Mouse (Mus musculus) small intestine, adult 2 months (tissue): Measurements from ENCODE around the gene Lrp1. TPM values are rescaled to one million over a fixed set of nuclear protein-coding genes. Genes with fewer than 3 reads are reported as not detected.

ENCODE experiments used
- H3K27ac ChIP-seq: fragments of 200-500 bp; 2 replicates; pipeline ENCODE4 v1.5.1; 2012; ENCODE audit warnings: low read depth, low read length, control low read depth, inconsistent platforms; ENCODE audit not compliant: insufficient read depth
- H3K27me3 ChIP-seq: fragments of 200-500 bp; 2 replicates; pipeline ENCODE4 v1.6.1; 2012; ENCODE audit warnings: mild to moderate bottlenecking, moderate library complexity, low read length, inconsistent platforms; ENCODE audit not compliant: control insufficient read depth, insufficient read depth
- H3K36me3 ChIP-seq: fragments of 200-500 bp; 2 replicates; pipeline ENCODE4 v1.6.1; 2012; ENCODE audit warnings: mild to moderate bottlenecking, low read length, control low read depth, inconsistent platforms; ENCODE audit not compliant: control insufficient read depth, insufficient read depth
- H3K4me1 ChIP-seq: fragments of 200-500 bp; 2 replicates; pipeline ENCODE4 v1.6.1; 2012; ENCODE audit warnings: low read length, inconsistent platforms, mixed read lengths; ENCODE audit not compliant: control insufficient read depth, insufficient read depth, insufficient read length
- H3K4me3 ChIP-seq: fragments of 200-500 bp; 2 replicates; pipeline ENCODE4 v1.5.1; 2012; ENCODE audit warnings: low read depth, mild to moderate bottlenecking, control low read depth, inconsistent platforms, low read length, moderate library complexity
- CTCF ChIP-seq: fragments of 200-500 bp; IDR thresholded peaks from 2 replicates; pipeline ENCODE4 v1.5.1; 2012; ENCODE audit warnings: low read depth, mild to moderate bottlenecking, control low read depth, inconsistent platforms, low read length, moderate library complexity, mixed read lengths; ENCODE audit not compliant: insufficient replicate concordance, insufficient read length; ENCODE audit errors: extremely low read depth
- POLR2A ChIP-seq: fragments of 200-500 bp; IDR thresholded peaks from 2 replicates; pipeline ENCODE4 v1.6.1; 2012; ENCODE audit warnings: low read depth, mild to moderate bottlenecking, control low read depth, inconsistent platforms, low read length, moderate library complexity
- WGBS: fragments of 180-500 bp; shearing (Covaris S2); methylation state at CpG from one replicate; pipeline ENCODE4 v1.1.7; 2018; 5-methylcytosine and 5-hydroxymethylcytosine counted together
- polyA plus RNA-seq: library from polyadenylated mRNA; depleted of rRNA; stranded (reverse); fragments of >200 nt; gene quantifications from 2 replicates; pipeline ENCODE4 v1.2.3, GENCODE M21; 2012; rRNA removed

Gene Lrp1
- polyA plus RNA-seq, 1 experiment = 200 TPM

DNA sequence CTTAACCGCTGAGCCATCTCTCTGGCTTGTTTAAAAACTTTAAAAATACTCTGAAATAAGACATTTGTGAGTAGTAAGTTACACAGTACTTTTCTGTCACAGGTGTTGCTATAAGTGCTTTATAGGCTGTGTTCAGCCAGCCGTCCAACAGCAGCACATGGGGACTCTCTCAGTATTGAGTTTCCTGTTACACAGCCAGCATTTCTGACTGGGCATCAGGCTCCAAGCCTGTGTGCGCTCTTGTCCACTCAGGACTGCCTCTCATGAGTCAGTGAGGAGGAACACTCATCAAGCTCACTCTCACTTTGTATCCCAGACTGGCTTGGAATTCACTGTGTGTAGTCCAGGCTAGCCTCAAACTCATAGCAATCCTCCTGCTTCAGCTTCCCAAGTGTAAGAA, 124.8 kb downstream of the Lrp1 start:
- peaks cover 65% of the 10 kb centered on the region for H3K36me3 ChIP-seq
- H3K4me3 ChIP-seq = no peak overlapping the region
- TF ChIP-seq POLR2A (no peak), CTCF (no peak)
- H3K4me1 ChIP-seq = no peaks in the 10 kb centered on the region
- 98% methylated on average over 3 of the region's 3 CpGs for WGBS
- no peak overlapping the region for H3K27ac ChIP-seq
- no peaks in the 10 kb centered on the region for H3K27me3 ChIP-seq

DNA sequence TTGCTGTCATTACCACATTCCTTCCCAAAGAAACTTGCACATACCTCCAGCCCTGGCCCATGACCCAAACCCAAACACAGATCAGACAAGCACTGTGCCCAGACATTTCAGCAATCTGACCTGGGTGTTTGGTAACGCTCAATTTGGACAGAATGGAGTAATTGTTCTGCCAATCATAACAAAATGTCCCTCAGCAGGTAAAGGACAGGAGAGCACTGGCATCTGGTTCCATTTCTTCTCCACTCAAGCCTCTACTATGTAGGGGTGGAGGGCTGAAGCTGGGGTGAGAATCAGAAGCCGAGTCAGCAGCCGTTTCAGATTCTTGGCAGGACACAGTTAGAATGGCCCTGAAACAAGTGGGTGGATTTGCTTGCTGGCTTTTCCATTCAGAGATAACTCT, 128.8 kb downstream of the Lrp1 start:
- no peak overlapping the region for H3K4me3 ChIP-seq
- TF ChIP-seq POLR2A (no peak), CTCF (no peak)
- H3K36me3 ChIP-seq = peaks cover 65% of the 10 kb centered on the region
- 88% methylated on average over 3 of the region's 3 CpGs for WGBS
- no peak overlapping the region for H3K27ac ChIP-seq
- H3K4me1 ChIP-seq = no peaks in the 10 kb centered on the region
- H3K27me3 ChIP-seq = no peaks in the 10 kb centered on the region

DNA sequence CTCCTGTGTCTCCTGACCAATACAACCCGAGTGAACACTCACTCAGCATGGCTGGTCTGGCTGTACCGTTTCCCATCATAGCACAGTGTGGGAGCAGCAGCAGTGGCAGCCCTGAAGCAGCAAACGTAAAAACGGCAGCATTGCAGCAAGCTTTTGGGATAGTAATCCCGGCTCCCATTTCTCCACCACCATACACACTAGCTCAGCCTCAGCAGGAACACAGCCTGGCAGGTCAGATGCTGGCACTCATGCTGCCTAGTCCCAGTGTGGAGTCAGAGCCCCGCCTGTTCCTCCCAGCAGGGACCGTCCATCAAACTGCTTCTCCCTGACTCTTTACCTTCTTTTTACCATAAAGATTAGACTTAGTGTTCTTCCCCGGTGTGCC, 129.8 kb downstream of the Lrp1 start:
- WGBS = 83% methylated on average over 8 of the region's 8 CpGs
- Histone ChIP-seq H3K36me3 (peaks cover 60% of the 10 kb centered on the region), H3K4me3 (no peak overlapping the region), H3K27ac (no peak overlapping the region), H3K4me1 (no peaks in the 10 kb centered on the region), H3K27me3 (no peaks in the 10 kb centered on the region)
- TF ChIP-seq CTCF (no peak), POLR2A (no peak)

GRCm38 (mm10) chr10:127490160-127491127, 130.5 kb downstream of the Lrp1 start:
- 91% methylated on average over 18 of the region's 18 CpGs for WGBS
- peaks cover 61% of the 10 kb centered on the region for H3K36me3 ChIP-seq
- H3K4me1 ChIP-seq = no peaks in the 10 kb centered on the region
- H3K27me3 ChIP-seq = no peaks in the 10 kb centered on the region
- H3K4me3 ChIP-seq = no peak overlapping the region
- no peak overlapping the region for H3K27ac ChIP-seq
- TF ChIP-seq POLR2A = no peak
- no peak for TF ChIP-seq CTCF

DNA sequence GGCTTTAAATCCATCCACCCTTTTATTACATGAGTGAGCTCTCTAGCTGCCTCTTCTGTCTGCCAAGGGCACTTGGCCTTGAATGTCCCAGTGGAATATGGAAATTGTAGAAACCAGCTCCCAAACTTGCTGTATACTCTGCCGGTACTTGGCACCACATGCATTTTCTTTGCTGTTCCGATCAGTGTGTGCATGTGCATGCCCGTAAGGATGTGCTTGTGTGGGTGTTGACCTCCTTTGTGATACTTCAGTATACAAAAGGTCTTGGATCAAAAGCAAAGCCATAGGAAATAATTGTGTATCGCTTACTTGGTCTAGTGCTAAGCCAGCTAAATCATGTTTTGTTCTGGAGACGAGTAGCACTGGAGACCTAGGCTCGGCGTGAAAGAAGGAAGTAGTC, 132.1 kb downstream of the Lrp1 start:
- no peak overlapping the region for H3K4me3 ChIP-seq
- peaks cover 61% of the 10 kb centered on the region for H3K36me3 ChIP-seq
- no peak for TF ChIP-seq CTCF
- TF ChIP-seq POLR2A = no peak
- no peaks in the 10 kb centered on the region for H3K27me3 ChIP-seq
- no peak overlapping the region for H3K27ac ChIP-seq
- no peaks in the 10 kb centered on the region for H3K4me1 ChIP-seq
- WGBS = 91% methylated on average over 7 of the region's 7 CpGs

Other genes starting within 250 kb of the Lrp1 start
- 42.6 and 103 TPM in 2 replicates for gene R3hdm2, start 240.8 kb downstream of the Lrp1 start, polyA plus RNA-seq
- 0.30 and 0.51 TPM in 2 replicates for gene Stac3, start 119.5 kb downstream of the Lrp1 start, polyA plus RNA-seq
- 3.8 and 5.6 TPM in 2 replicates for gene Ndufa4l2, start 106.2 kb downstream of the Lrp1 start, polyA plus RNA-seq
- 36.6 and 49.6 TPM in 2 replicates for gene Shmt2, start 98.7 kb downstream of the Lrp1 start, polyA plus RNA-seq
- gene Nxph4, start 86.6 kb downstream of the Lrp1 start, polyA plus RNA-seq = 0.32 and 0.41 TPM in 2 replicates
- 45.7 and 101 TPM in 2 replicates for gene Stat6, start 21.8 kb upstream of the Lrp1 start, polyA plus RNA-seq
- gene Nemp1, start 45.8 kb upstream of the Lrp1 start, polyA plus RNA-seq = 0.67 and 2.5 TPM in 2 replicates
- 9.4 and 31.8 TPM in 2 replicates for gene Nab2, start 47.4 kb upstream of the Lrp1 start, polyA plus RNA-seq
- 166 and 688 TPM in 2 replicates for gene Myo1a, start 84.0 kb upstream of the Lrp1 start, polyA plus RNA-seq
- 0.27 TPM in 1 of 2 replicates, not detected in the other for gene Tac2, start 103.3 kb upstream of the Lrp1 start, polyA plus RNA-seq
- gene Zbtb39, start 118.4 kb upstream of the Lrp1 start, polyA plus RNA-seq = 2.9 and 6.7 TPM in 2 replicates
- gene Gpr182, start 130.6 kb upstream of the Lrp1 start, polyA plus RNA-seq = 0.70 and 2.3 TPM in 2 replicates
- not detected in 2 replicates for gene Rdh1, start 138.6 kb upstream of the Lrp1 start, polyA plus RNA-seq
- not detected in 2 replicates for gene Rdh16f1, start 138.6 kb upstream of the Lrp1 start, polyA plus RNA-seq
- 8.0 and 40.9 TPM in 2 replicates for gene Rdh9, start 155.2 kb upstream of the Lrp1 start, polyA plus RNA-seq
- 1.7 and 4.4 TPM in 2 replicates for gene Rdh16, start 180.0 kb upstream of the Lrp1 start, polyA plus RNA-seq
- gene Rdh19, start 228.8 kb upstream of the Lrp1 start, polyA plus RNA-seq = not detected in 2 replicates
- gene Rdh16f2, start 245.3 kb upstream of the Lrp1 start, polyA plus RNA-seq = 2.1 and 3.6 TPM in 2 replicates